Mouse (Mus musculus): ENCODE results near the gene Fam198b. TPM values are rescaled to one million over a fixed set of nuclear protein-coding genes. Genes with fewer than 3 reads are reported as not detected.

Fam198b gene
- polyA plus RNA-seq, 2 experiments = 0.57 to 0.70 TPM

DNA sequence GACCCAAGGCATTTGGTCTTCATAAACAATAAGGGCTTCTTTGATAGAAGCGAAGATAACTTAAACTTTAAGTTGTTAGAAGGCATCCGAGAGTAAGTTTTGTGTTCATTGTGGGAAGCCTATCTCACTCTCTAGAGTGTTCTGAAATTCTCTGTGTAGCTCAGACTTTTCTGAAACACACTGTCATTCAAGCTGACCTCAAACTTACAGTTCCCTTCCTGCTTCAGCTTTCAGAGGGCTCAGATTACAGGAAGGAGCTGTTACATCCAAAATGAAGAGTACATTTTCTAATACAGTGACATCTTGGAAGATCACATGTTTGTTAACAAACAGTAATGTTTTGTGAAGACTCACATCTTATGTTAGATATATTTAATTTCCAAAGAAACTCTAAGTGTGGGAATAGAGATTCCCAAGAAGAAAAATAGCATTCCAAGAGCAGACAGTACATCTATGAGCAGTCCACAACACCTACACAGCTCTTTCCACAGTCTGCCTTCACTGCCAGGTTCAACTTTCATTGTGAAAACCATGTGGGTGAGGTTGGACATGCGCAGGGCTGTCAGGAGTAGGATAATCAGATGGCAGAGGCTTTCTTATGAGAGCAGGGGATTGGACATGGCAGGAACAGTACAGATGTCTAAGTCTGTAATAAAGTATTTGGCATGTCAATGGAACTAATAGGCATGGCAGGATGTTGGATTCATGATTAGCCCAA is 52.6 kb downstream of the Fam198b start:
- Histone ChIP-seq H3K4me1 (replicated peaks; ENCODE audit: control insufficient read depth in 2 of 2, insufficient read depth in 2 of 2, low read length in 1 of 2) (no peaks in the 10 kb centered on the region), H3K9ac (replicated peaks) (no peak overlapping the region), H3K4me3 (ENCODE audit: insufficient read depth in 1 of 2, low read depth in 2 of 2, low read length in 2 of 2) (no peak overlapping the region), H3K27ac (no peak overlapping the region), H3K4me2 (ENCODE audit: low read depth) (no peak overlapping the region), H3K9me3 (ENCODE audit: control insufficient read depth, low read length) (no peaks in the 10 kb centered on the region), H3K27me3 (ENCODE audit: control insufficient read depth, insufficient read depth, low read length) (no peaks in the 10 kb centered on the region), H3K36me3 (replicated peaks; ENCODE audit: control insufficient read depth, insufficient read depth, low read depth) (no peaks in the 10 kb centered on the region)
- 39% methylated on average over 3 of the region's 3 CpGs for WGBS (ENCODE audit: insufficient replicate concordance)
- ATAC-seq (ENCODE audit: insufficient read depth) (no peak), DNase-seq (ENCODE audit: low read depth in 3 of 3, low spot score in 3 of 3) (no peak)
- no peak for TF ChIP-seq EP300 (IDR thresholded peaks at IDR 0.05; ENCODE audit: low read depth)
- TF ChIP-seq CTCF (IDR thresholded peaks at IDR 0.05; ENCODE audit: low read depth) = no peak

DNA sequence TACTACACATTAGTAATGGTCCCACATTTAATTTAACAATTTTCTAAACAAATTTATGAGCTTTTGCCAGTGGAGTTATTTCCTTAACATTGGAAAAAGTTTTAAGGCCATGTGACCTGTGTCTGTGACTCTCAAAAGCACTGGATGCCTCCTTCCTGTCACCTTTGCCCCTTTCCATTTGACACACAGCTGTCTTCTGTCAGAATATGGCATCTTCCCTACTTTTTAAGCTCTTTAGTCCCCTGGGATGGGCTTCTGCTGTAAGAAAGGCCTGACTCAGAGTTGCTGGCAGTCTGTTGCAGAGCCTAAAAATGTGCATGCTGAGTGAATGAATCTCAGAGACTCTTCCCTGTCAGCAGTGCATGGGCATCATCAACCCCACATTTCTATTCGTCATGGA is 63.4 kb downstream of the Fam198b start:
- ATAC-seq (ENCODE audit: insufficient read depth) (no peak), DNase-seq (ENCODE audit: low read depth in 3 of 3, low spot score in 3 of 3) (no peak)
- Histone ChIP-seq H3K4me1 (replicated peaks; ENCODE audit: control insufficient read depth in 2 of 2, insufficient read depth in 2 of 2, low read length in 1 of 2) (no peaks in the 10 kb centered on the region), H3K9me3 (ENCODE audit: control insufficient read depth, low read length) (no peaks in the 10 kb centered on the region), H3K4me3 (ENCODE audit: insufficient read depth in 1 of 2, low read depth in 2 of 2, low read length in 2 of 2) (no peak overlapping the region), H3K27me3 (ENCODE audit: control insufficient read depth, insufficient read depth, low read length) (no peaks in the 10 kb centered on the region), H3K27ac (no peak overlapping the region), H3K36me3 (replicated peaks; ENCODE audit: control insufficient read depth, insufficient read depth, low read depth) (no peaks in the 10 kb centered on the region), H3K9ac (replicated peaks) (no peak overlapping the region), H3K4me2 (ENCODE audit: low read depth) (no peak overlapping the region)
- 47% methylated on average over 1 of the region's 1 CpGs for WGBS (ENCODE audit: insufficient replicate concordance)
- TF ChIP-seq CTCF (IDR thresholded peaks at IDR 0.05; ENCODE audit: low read depth) = no peak
- no peak for TF ChIP-seq EP300 (IDR thresholded peaks at IDR 0.05; ENCODE audit: low read depth)

DNA sequence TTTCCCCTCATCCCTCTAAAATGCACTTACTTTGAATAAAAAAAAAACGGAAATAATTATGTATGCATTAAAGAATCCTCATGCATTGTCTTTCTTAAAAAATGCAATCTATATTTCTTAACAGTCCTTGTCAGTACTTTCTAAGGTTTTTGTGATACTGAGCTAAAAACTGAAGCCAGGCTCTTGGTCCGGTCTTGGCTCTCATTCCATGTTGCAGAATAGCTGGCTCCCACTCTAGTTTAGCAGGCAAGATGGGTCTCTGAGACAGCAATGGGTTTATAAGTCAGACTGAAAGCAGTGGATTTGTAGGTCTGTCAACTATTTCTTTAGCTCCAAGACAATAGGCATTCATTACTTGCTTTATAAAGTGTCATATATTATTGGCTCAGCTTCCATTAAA is 63.8 kb downstream of the Fam198b start:
- Histone ChIP-seq H3K9me3 (ENCODE audit: control insufficient read depth, low read length) (no peaks in the 10 kb centered on the region), H3K27ac (no peak overlapping the region), H3K4me3 (ENCODE audit: insufficient read depth in 1 of 2, low read depth in 2 of 2, low read length in 2 of 2) (no peak overlapping the region), H3K9ac (replicated peaks) (no peak overlapping the region), H3K4me1 (replicated peaks; ENCODE audit: control insufficient read depth in 2 of 2, insufficient read depth in 2 of 2, low read length in 1 of 2) (no peaks in the 10 kb centered on the region), H3K27me3 (ENCODE audit: control insufficient read depth, insufficient read depth, low read length) (no peaks in the 10 kb centered on the region), H3K36me3 (replicated peaks; ENCODE audit: control insufficient read depth, insufficient read depth, low read depth) (no peaks in the 10 kb centered on the region), H3K4me2 (ENCODE audit: low read depth) (no peak overlapping the region)
- no peak for TF ChIP-seq EP300 (IDR thresholded peaks at IDR 0.05; ENCODE audit: low read depth)
- no peak for TF ChIP-seq CTCF (IDR thresholded peaks at IDR 0.05; ENCODE audit: low read depth)
- WGBS (ENCODE audit: insufficient replicate concordance) = 50% methylated on average over 2 of the region's 2 CpGs
- DNase-seq (ENCODE audit: low read depth in 3 of 3, low spot score in 3 of 3) = no peak
- no peak for ATAC-seq (ENCODE audit: insufficient read depth)

DNA sequence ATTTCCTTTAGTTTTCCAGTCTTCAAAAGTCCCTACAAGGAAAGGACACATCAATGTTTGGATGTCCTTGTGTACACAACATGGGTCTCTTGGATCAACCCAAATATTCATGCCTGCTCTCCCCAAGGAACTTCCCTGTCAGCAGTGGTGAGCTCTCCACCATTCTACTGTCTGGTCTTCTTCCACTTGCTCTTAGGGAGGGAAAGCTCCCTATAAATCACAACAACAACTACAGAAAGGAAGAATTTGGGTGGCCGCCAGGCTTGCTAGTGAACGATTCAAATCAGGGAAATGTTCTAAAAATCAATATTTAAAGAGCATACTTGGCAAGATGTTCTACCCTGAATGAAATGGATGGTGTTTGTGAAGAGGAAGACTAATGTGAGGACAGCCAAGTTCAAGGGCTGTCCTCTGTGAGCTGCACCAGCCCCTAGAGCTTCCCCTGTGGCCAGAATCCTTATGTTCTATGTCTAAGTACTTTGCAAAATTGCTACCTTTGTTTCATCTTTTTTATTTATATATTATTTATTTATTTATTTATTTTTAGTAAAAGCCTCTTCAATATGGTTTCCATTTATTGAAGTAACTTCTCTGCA is 68.9 kb downstream of the Fam198b start:
- DNase-seq (ENCODE audit: low read depth in 3 of 3, low spot score in 3 of 3) (no peak), ATAC-seq (ENCODE audit: insufficient read depth) (no peak)
- no peak overlapping the region for H3K9ac ChIP-seq (replicated peaks)
- no peaks in the 10 kb centered on the region for H3K27me3 ChIP-seq (ENCODE audit: control insufficient read depth, insufficient read depth, low read length)
- no peak overlapping the region for H3K4me2 ChIP-seq (ENCODE audit: low read depth)
- TF ChIP-seq CTCF (IDR thresholded peaks at IDR 0.05; ENCODE audit: low read depth) (no peak), EP300 (IDR thresholded peaks at IDR 0.05; ENCODE audit: low read depth) (no peak)
- H3K4me1 ChIP-seq (replicated peaks; ENCODE audit: control insufficient read depth in 2 of 2, insufficient read depth in 2 of 2, low read length in 1 of 2) = no peaks in the 10 kb centered on the region; a peak in 1 of 4 replicates
- no peaks in the 10 kb centered on the region for H3K9me3 ChIP-seq (ENCODE audit: control insufficient read depth, low read length)
- H3K36me3 ChIP-seq (replicated peaks; ENCODE audit: control insufficient read depth, insufficient read depth, low read depth) = no peaks in the 10 kb centered on the region
- no peak overlapping the region for H3K27ac ChIP-seq
- no peak overlapping the region for H3K4me3 ChIP-seq (ENCODE audit: insufficient read depth in 1 of 2, low read depth in 2 of 2, low read length in 2 of 2)
- 64% methylated on average over 2 of the region's 2 CpGs for WGBS (ENCODE audit: insufficient replicate concordance)

DNA sequence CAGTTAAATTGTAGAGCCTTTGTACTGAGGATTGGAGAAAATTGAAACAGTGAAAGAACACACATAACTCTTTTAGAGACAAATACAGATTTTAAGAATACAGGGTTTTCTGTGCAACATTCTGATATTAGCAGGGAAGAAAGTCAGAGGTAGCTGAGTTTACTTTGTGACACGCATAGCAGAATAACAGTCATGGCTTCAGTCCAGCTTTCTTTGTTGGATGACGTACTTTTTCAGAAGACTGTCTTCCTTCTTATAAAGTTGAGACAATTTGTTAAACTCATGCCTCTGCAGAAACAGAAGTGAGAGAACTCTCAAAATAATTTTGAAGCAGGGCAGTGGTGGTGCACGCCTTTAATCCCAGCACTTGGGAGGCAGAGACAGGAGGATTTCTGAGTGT is 70.9 kb downstream of the Fam198b start:
- TF ChIP-seq EP300 (IDR thresholded peaks at IDR 0.05; ENCODE audit: low read depth) (no peak), CTCF (IDR thresholded peaks at IDR 0.05; ENCODE audit: low read depth) (no peak)

More for the DNA sequence above, 70.9 kb downstream of the Fam198b start:
- DNase-seq (ENCODE audit: low read depth in 3 of 3, low spot score in 3 of 3) (no peak), ATAC-seq (ENCODE audit: insufficient read depth) (no peak)
- Histone ChIP-seq H3K4me1 (replicated peaks; ENCODE audit: control insufficient read depth in 2 of 2, insufficient read depth in 2 of 2, low read length in 1 of 2) (no peaks in the 10 kb centered on the region; a peak in 1 of 4 replicates), H3K4me3 (ENCODE audit: insufficient read depth in 1 of 2, low read depth in 2 of 2, low read length in 2 of 2) (no peak overlapping the region), H3K4me2 (ENCODE audit: low read depth) (no peak overlapping the region), H3K27ac (no peak overlapping the region), H3K36me3 (replicated peaks; ENCODE audit: control insufficient read depth, insufficient read depth, low read depth) (no peaks in the 10 kb centered on the region), H3K27me3 (ENCODE audit: control insufficient read depth, insufficient read depth, low read length) (no peaks in the 10 kb centered on the region), H3K9ac (replicated peaks) (no peak overlapping the region), H3K9me3 (ENCODE audit: control insufficient read depth, low read length) (no peaks in the 10 kb centered on the region)
- WGBS (ENCODE audit: insufficient replicate concordance) = 69% methylated on average over 3 of the region's 3 CpGs

Measured in liver, embryonic 14.5 days (tissue).